Mouse (Mus musculus) spleen, adult 2 months (tissue): Measurements from ENCODE around the gene Agxt2. TPM values are rescaled to one million over a fixed set of nuclear protein-coding genes. Genes with fewer than 3 reads are reported as not detected.
A peak's percentile ranks its signal among the peaks of the same experiment; 100 is the strongest.

Experiments
- DNase-seq, 2 experiments: peaks; one replicate each; pipeline versions ENCODE4 v3.0.0 to v3.0.0-alpha.2; 2012 to 2021; ENCODE audit warnings: low spot score in 2 of 2, low read depth in 1 of 2
- H3K27ac ChIP-seq: fragments of 200-500 bp; 2 replicates; pipeline ENCODE4 v1.5.1; 2012; ENCODE audit warnings: low read length, inconsistent platforms; ENCODE audit not compliant: insufficient read depth
- H3K27me3 ChIP-seq: fragments of 200-500 bp; 2 replicates; pipeline ENCODE4 v1.6.1; 2012; ENCODE audit warnings: mild to moderate bottlenecking, moderate library complexity, low read length, inconsistent platforms; ENCODE audit not compliant: control insufficient read depth, insufficient read depth
- H3K36me3 ChIP-seq: fragments of 200-500 bp; 2 replicates; pipeline ENCODE4 v1.6.1; 2012; ENCODE audit warnings: mild to moderate bottlenecking, low read length, inconsistent platforms; ENCODE audit not compliant: control insufficient read depth, insufficient read depth
- H3K4me1 ChIP-seq: fragments of 200-500 bp; 2 replicates; pipeline ENCODE4 v1.6.1; 2011; ENCODE audit warnings: inconsistent platforms; ENCODE audit not compliant: control insufficient read depth, insufficient read depth, insufficient read length
- H3K4me3 ChIP-seq: fragments of 200-500 bp; 2 replicates; pipeline ENCODE4 v1.5.1; 2011; ENCODE audit warnings: mild to moderate bottlenecking, inconsistent platforms; ENCODE audit not compliant: insufficient read depth, insufficient read length; ENCODE audit errors: extremely low read depth
- CTCF ChIP-seq: fragments of 200-500 bp; IDR thresholded peaks from 2 replicates; pipeline ENCODE4 v1.5.1; 2011; ENCODE audit warnings: mild to moderate bottlenecking, inconsistent platforms; ENCODE audit not compliant: insufficient read depth, insufficient read length, insufficient replicate concordance; ENCODE audit errors: extremely low read depth
- POLR2A ChIP-seq: fragments of 200-500 bp; IDR thresholded peaks from 2 replicates; pipeline ENCODE4 v1.6.1; 2011; ENCODE audit warnings: low read depth, low read length, inconsistent platforms
- WGBS: fragments of 180-500 bp; shearing (Covaris S2); methylation state at CpG from one replicate; pipeline ENCODE4 v1.1.7; 2018; 5-methylcytosine and 5-hydroxymethylcytosine counted together
- polyA plus RNA-seq: library from polyadenylated mRNA; depleted of rRNA; stranded (reverse); fragments of >200 nt; gene quantifications from 2 replicates; pipeline ENCODE4 v1.2.3, GENCODE M21; 2012; rRNA removed

Agxt2 gene
- polyA plus RNA-seq = not detected in 2 replicates

GRCm38 (mm10) chr15:10358039-10358948 is at the start of gene Agxt2:
TSS of gene Agxt2 (plus strand) at chr15:10358532.
- H3K36me3 ChIP-seq = no peaks in the 10 kb centered on the region
- H3K4me3 ChIP-seq = no peak within 1 kb of the TSS
- no peaks in the 10 kb centered on the region for H3K27me3 ChIP-seq
- 79% methylated on average over 9 of the region's 9 CpGs for WGBS
- H3K27ac ChIP-seq = no peak within 1 kb of the TSS
- DNase-seq = no peak
- H3K4me1 ChIP-seq = no peaks in the 10 kb centered on the region
- no peak for TF ChIP-seq POLR2A
- TF ChIP-seq CTCF = no peak

- no peak for DNase-seq
Measured at GRCm38 (mm10) chr15:10311826-10312225, 46.5 kb upstream of the Agxt2 start.

DNA sequence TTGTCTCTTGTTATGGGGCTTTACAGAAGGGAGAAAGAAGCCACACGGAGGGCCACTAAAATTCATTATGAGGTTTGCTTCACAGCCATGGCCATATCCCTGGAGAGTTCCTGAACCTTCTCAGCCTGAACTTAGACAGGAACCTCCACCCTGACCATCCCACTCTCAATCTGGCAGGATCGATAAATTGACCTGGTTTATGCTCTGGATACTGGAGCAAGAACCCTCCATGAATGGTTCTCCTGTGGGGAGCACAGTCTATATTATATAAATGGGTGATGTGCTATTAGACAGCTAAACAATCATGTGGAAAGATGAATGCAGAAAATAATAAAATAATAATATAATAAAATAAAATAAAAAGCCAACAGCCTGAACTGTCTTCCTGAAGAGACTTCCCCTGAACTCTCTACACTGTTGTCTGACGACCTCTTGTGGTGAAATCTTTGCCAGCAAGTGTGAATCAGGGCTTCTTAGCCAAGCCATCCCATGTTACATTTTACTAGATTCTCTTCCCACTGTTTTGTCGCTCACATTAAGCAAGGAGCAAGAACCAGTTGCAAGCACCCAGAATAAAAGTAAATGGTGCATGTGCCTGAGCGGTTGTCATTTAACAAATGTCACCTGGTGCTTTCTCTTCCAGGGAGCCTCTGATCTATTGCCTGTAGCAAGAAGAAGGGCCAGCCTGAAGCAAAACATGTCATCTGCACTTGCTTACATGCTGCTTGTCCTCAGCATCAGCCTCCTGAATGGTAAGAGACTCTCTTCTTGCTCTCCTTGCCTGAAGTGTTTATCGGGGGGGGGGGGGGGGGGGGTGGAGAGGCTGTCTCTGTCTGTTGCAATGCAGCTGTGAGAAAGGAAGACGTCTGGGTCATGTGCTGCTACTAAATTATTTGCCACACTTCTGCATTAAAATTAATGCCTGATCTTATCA is 44.5 kb upstream of the Agxt2 start:
- H3K27me3 ChIP-seq = no peaks in the 10 kb centered on the region
- peak; percentile 21 to 30 for DNase-seq
- WGBS = 50% methylated on average over 7 of the region's 7 CpGs
- H3K27ac ChIP-seq = no peak overlapping the region
- no peaks in the 10 kb centered on the region for H3K4me1 ChIP-seq
- no peak overlapping the region for H3K4me3 ChIP-seq
- TF ChIP-seq POLR2A = no peak
- peak; percentile 40; the same call in 1 of the 2 replicates for TF ChIP-seq CTCF
- no peaks in the 10 kb centered on the region for H3K36me3 ChIP-seq

More at GRCm38 (mm10) chr15:10311826-10312225, 46.5 kb upstream of the Agxt2 start:
- H3K4me1 ChIP-seq = no peaks in the 10 kb centered on the region
- H3K4me3 ChIP-seq = no peak overlapping the region
- H3K27ac ChIP-seq = no peak overlapping the region
- TF ChIP-seq CTCF = no peak
- TF ChIP-seq POLR2A = no peak
- no peaks in the 10 kb centered on the region for H3K36me3 ChIP-seq
- 70% methylated on average over 5 of the region's 5 CpGs for WGBS
- H3K27me3 ChIP-seq = no peaks in the 10 kb centered on the region

DNA sequence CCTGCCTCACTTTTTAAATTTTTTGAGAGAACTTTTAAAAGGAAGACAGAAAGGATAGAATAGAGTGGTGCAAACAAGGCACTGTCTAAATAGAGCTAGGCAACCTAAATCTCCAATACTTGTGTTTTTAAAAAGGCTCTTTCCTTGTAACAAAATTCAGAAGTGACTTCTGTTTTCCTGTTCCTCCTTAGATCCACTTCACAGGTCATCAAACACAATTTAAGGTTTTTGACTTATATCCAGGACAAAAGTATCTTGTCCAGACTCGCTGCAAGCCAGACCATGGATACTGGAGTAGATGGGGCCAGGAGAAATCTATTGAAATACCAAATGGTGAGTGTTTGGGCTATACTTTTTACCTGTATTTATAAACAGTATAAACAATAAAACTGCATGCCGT is 33.3 kb upstream of the Agxt2 start, which contains the start of gene Gm21973:
Gene Gm21973 (plus strand): TSS at position 301 of the 400 bp plus-strand sequence.
- Histone ChIP-seq H3K4me3 (no peak within 1 kb of the TSS), H3K36me3 (no peaks in the 10 kb centered on the region), H3K4me1 (peaks cover 2% of the 10 kb centered on the region), H3K27me3 (no peaks in the 10 kb centered on the region), H3K27ac (no peak within 1 kb of the TSS)
- TF ChIP-seq CTCF = no peak
- TF ChIP-seq POLR2A = no peak
- WGBS = 89% methylated on average over 2 of the region's 2 CpGs
- DNase-seq = no peak

GRCm38 (mm10) chr15:10330626-10331025 is 27.7 kb upstream of the Agxt2 start:
- WGBS = 88% methylated on average over 3 of the region's 3 CpGs
- no peak overlapping the region for H3K4me3 ChIP-seq
- H3K27ac ChIP-seq = no peak overlapping the region
- DNase-seq = no peak
- TF ChIP-seq POLR2A (no peak), CTCF (no peak)
- no peaks in the 10 kb centered on the region for H3K27me3 ChIP-seq
- H3K36me3 ChIP-seq = no peaks in the 10 kb centered on the region
- peaks cover 4% of the 10 kb centered on the region for H3K4me1 ChIP-seq

GRCm38 (mm10) chr15:10332566-10332965 is 25.8 kb upstream of the Agxt2 start:
- H3K4me3 ChIP-seq = no peak overlapping the region
- H3K36me3 ChIP-seq = no peaks in the 10 kb centered on the region
- peaks cover 2% of the 10 kb centered on the region; the same call in 1 of the 2 replicates for H3K4me1 ChIP-seq
- H3K27me3 ChIP-seq = no peaks in the 10 kb centered on the region
- no peak for TF ChIP-seq CTCF
- no peak for TF ChIP-seq POLR2A
- 98% methylated on average over 1 of the region's 1 CpGs for whole genome bisulfite sequencing
- no peak overlapping the region for H3K27ac ChIP-seq
- no peak for DNase-seq

GRCm38 (mm10) chr15:10338606-10339005 is 19.7 kb upstream of the Agxt2 start:
- Histone ChIP-seq H3K36me3 (no peaks in the 10 kb centered on the region), H3K27ac (no peak overlapping the region), H3K27me3 (no peaks in the 10 kb centered on the region), H3K4me1 (no peaks in the 10 kb centered on the region), H3K4me3 (no peak overlapping the region)
- TF ChIP-seq CTCF (no peak), POLR2A (no peak)
- DNase-seq = no peak
- 87% methylated on average over 3 of the region's 3 CpGs for WGBS
